Mouse (Mus musculus) inflammation-experienced regulatory T-cells, adult 6 months (primary cell): ENCODE results near the gene Arhgef10l. TPM values are rescaled to one million over a fixed set of nuclear protein-coding genes. Genes with fewer than 3 reads are reported as not detected.
"Not testable (repeated sequence)": the region's sequence is repeated elsewhere in the genome, so short reads cannot be mapped to it uniquely, and the experiment has no call there.

Experiments used
- ATAC-seq: one replicate; pipeline ENCODE4 v1.8.0; 2017
- polyA plus RNA-seq, 3 experiments: library from polyadenylated mRNA; unstranded; fragments of 100-300 nt; shearing (Covaris generic); gene quantifications; one replicate each; pipeline ENCODE4 v1.2.1; 2017

Arhgef10l gene
- polyA plus RNA-seq, 3 experiments from 2014 or later: 0.12 TPM; not detected in 2

DNA sequence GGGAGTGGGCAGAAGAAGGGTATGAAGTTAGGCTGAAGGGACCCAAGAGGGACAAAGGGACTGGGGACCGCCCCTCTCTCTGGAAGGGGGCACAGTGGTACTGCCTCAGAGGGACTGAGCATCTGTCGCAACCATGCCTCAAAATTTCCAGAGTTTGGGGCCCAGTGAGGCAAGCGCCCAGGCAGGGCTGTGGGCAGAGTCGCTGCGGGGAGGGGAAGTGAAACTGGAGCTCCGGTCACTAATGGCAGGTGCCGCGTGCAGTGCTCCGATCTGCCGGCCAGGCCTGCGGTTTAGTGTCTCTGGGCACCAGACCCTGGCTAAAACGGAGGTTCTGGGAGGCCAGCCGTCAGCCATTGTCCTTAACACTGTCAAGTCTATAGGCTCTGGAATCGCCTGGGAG is 99.0 kb downstream of the Arhgef10l start:
- no peak for ATAC-seq

DNA sequence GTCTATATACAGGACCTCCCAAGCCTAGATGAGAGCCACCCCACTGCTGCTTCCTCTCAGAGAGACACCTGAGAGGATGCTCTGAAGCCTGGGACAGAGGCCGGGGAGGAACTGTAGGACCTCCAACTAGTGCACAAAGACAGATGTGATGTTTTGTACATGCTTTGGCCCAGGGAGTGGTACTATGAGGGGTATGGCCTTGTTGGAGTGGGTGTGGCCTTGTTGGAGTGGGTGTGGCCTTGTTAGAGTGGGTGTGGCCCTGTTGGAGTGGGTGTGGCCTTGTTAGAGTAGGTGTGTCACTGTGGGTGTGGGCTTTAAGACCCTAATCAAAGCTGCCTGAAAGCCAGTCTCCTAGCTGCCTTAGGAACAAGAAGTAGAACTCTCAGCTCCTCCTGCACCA is 101.4 kb downstream of the Arhgef10l start:
- not testable (repeated sequence) for ATAC-seq

DNA sequence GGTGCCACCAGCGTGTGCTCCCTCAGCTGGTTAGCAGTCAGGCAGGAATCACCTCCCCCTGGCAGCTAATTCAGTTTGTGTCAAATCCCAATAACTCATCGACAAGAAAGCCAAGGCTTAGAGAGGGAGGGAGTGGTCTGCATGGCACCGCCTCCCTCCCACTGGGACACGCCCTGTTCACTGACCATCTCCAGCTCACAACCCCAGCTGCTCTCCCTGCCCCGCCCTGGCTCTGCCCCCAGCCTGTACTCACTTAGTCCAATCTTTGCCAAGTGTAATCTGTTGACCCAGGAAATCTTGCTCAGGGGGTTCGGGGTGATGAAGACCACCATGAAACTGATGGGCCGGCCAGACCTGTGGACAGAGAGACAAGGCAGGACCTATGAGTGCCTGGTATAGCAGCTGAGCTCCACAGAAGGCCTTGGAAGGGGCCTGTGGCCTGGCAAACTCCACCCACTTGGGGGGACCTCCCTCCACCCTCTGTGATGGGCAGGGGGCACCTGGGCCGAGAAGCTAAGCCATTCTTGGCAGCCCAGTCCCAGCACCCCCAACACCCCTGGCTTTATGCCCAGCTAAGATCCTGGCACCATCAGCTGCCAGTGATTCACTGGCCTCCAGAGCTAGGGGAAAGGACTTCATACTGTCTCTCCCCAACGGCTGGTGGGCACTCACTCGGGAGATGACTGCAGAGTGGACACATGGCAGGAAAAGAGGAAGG is 103.2 kb downstream of the Arhgef10l start:
- ATAC-seq: no peak

DNA sequence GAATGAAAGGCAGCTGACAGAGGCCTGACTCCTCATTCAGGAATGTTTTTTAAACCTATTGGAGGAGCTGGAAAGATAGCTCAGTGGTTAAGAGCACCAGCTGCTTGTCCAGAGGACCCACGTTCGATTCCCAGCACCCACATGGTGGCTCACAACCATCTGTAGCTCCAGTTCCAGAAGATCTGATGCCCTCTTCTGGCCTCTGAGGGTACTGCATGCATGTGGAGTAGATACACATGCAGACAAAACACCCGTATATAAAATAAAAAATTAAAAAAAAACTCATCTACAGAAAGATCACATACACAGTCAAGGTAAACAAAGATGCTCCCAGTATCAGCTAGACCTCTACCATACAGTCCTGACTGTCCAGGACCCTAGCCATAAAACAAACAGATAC is 104.1 kb downstream of the Arhgef10l start:
- no peak for ATAC-seq

DNA sequence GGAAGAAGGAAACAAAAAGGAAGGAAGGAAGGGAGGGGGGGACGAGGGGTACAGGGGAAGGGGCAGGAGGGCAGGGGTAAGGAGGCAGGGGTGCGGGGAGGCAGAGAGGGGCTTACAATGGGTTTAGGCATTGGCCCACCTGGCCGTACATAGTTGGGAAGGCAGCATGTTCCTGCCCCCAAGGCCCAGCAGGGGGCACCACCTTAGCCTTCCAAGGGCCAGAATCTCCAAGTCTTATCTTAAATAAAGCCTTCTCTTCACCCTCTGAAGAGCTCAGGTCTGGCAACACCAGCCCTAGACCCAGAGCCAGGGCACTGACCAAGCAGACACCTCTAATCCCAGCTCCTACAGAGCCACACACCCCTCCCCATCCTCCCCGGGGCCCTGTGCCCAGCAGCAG is 106.0 kb downstream of the Arhgef10l start:
- no peak for ATAC-seq

DNA sequence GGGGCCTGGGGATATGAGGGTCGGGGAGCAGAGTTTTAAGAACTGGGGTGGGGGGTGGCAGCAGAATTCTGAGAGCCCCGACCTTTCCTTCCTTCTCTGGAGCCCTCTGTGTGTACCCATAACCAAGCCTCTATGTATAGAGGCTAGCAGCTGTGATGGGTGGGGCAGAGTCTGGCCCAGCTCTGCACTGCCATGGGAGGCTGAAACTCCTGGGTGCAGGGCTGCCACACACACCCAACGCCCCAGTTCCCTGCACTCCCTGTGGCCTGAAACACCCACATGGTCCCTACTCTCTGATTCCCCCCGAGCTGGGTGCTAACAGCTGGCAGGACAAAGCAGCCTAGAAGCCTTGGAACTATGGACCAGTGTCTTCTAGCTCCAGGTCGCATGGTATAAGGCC is 107.6 kb downstream of the Arhgef10l start:
- ATAC-seq: no peak

DNA sequence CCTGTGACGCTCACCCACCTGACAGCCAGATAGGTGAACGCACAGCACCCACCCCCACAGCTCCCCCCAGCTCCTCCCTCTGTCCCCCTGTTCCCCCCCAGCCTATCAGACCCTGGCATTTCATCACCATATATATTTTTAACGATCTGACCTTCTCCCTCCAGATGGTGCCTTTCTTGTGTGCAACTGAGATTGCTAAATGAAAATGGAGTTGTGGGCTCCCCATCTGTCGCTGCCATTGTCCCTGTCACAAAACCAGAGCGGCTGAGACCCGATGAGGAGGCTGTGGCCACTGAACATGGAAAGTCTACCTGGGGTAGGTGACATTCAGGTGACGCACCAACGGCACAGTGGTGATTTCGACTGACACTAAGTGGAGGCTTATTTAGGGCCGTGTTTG is 109.3 kb downstream of the Arhgef10l start:
- no peak for ATAC-seq

DNA sequence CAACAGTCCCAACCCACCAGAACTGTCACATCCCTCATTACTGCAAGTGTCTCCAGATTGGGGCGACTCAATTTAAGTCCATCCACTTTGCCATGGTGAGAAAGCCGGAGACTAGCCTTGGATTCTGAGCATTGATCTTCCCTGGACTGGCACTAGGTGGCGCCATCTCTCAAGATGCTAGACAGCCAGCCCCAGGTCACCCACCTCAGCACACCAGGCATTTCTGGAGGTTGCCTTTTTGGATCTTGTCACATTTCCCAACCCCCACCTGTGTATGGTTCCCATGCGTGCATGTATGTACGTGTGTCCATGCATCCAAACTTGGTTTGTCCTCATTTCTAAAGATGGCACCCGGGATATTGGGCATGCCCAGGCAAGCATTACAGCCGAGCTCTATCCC is 110.5 kb downstream of the Arhgef10l start:
- ATAC-seq: no peak

DNA sequence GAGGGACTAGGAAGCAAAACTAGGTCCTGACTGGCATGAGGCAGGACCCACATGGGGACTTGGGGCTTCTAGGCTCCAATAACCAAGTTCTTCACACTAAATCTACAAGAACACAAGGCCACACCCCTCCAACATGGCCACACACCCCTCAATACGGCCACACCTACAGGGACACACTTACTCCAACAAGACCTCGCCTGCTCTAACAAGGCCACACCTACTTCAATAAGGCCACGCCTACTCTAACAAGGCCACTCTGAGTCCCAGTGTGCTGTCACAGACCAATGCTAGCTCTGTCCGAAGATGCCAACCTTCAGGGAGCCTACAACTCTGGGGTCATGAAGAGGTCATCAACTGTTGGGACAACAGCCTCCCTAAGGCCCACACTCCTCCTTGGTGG is 111.3 kb downstream of the Arhgef10l start:
- ATAC-seq: no peak

DNA sequence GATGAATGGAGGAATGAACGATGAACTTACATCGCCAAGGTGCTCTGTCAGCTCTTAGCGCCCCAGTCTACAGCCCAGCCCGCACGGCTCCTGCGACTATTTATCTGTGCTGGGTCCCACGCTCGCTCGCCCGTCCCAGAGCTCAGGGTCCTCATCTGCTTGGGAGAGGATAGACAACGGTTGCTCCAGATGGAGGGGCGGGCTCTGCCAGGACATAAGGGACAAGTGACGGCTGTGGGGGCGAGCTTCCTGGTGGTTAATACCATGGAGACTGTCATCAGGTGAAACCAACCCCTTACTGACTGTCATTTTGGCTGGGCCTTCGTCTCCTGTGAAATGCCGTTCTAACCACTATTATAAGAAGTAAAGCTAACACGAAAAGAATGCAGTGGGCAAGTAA is 114.0 kb downstream of the Arhgef10l start:
- no peak for ATAC-seq

DNA sequence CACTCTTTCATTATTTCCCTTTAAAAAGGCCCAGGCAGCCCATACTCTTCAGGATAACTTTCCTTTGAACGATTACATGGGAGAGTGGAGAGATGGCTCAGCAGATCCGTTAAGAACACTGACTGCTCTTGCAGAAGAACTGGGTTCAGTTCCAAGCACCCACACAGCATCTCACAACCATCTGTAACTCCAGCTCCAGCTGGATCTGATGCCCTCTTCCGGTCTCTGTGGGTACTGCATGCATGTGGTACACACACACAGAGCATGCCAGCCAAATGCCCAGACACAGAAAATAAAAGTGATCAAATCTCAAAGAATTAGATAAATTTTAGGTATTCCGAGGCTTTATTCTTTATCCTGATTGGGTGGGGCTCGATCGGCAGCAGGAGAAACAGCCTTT is 115.1 kb downstream of the Arhgef10l start:
- no peak for ATAC-seq

DNA sequence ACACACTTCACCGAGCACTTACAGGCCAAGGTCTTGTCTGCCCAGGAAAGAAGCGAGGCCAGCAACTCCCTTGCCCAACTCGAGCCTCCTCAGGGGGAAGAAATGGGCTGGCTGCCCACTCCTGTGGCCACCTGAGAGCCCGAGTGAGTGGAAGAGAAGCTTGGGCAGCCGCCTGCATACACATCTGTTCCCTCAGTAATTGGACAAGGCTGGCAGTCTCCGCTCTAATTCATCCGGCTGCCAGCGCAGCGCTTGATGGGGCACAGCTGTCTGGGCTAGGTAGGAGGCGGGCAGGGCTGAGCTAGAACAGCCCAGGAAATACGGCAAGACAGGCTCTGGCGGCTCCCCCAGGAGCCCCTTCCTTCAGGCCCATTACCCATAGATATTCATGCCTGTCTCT is 115.8 kb downstream of the Arhgef10l start:
- no peak for ATAC-seq

DNA sequence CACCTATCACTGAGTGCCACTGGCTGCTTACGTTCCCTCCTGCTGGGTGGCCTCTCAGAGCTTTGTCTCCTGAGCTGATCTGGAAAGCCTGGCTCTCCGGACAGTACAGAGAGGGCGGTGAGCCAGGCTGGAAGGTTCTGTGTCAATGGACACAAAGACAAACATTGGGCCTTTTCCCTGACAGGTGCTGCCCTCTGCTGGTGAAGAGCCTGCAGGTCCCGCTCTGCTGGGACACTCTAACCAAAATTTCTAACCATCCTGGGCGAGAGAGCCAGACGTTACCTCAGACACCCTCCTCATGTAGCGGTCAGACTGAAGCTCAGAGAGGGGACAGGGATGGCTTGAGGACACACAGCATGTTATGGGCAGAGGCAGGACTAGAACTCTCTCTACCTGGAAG is 118.3 kb downstream of the Arhgef10l start:
- ATAC-seq: no peak

DNA sequence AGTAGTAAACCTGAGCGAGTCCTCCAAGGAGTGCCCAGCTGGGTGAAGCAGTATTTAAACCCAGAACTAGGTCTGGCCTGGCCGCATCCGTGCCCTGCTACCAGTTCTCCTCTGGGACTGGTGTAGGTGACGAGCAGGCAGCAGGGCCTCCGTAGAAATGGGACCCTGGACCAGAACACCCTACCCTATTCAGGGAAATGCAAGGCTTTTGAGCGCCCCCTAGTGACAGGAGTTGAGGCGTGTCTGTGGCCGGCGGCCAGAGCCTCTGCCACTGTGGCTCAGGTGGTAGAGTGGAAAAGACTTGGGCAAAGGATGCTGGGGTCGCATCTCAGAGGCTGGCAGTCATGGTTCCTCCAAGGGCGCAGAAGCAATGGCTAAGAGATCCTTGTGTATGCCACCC is 126.7 kb downstream of the Arhgef10l start:
- no peak for ATAC-seq

DNA sequence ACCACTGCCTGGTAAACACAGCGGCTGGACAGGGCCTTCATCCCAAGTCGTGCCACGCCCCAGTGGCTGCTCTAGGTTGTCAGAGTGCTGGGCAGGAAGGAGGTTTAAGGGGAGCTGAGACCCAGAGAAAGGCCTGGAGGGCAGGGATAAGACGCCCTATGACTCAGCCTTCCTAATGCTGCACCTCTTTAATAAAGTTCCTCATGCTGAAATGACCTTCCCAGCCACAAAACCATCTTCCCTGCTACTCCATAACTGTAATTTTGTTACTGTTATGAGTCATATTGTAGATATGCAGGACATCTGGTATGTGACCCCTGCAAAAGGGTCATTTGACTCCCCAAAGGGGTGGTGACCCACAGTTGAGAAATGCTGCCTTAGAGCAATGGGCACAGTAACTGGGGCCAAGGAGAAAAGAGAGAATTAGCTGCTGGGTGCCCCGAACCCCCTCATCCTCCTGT is 128.2 kb downstream of the Arhgef10l start:
- ATAC-seq: no peak

DNA sequence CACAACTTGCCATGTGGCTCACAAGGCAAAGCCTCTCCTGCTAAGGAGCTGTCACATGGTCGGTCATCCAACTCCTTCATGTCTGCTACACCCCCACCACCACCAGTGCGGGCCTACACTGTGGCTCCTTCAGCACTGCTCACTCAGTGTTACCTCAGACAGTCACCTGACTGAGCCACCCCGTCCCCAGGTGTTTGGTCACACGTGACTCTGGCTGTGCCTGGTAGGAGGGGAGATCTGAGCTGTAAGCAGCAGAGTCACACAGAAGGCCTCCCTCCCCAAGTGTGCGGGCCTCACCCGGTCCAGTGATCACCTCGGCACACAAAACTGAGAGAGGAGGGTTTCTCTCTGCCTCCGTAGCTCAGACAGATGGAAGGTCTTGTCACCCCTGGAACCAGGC is 130.5 kb downstream of the Arhgef10l start:
- ATAC-seq: no peak

DNA sequence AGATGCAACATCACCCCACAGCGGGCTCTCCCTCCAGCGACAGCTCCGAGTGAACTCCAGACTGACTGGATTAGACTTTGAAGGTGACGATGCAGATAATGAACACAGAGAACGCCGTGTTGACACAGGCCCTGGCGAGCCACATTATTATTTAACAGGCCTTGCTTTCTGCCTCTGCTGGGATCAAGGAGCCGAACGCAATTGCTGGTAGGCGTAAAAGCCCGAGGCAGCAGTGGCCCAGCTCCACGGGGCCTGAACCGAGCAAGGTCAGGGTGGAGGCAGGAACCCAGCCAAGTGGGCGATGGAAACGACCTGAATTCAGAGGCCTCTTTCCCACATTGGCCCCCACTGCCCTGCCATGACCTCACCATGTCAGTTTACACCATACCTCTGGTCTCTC is 133.5 kb downstream of the Arhgef10l start:
- ATAC-seq: no peak

DNA sequence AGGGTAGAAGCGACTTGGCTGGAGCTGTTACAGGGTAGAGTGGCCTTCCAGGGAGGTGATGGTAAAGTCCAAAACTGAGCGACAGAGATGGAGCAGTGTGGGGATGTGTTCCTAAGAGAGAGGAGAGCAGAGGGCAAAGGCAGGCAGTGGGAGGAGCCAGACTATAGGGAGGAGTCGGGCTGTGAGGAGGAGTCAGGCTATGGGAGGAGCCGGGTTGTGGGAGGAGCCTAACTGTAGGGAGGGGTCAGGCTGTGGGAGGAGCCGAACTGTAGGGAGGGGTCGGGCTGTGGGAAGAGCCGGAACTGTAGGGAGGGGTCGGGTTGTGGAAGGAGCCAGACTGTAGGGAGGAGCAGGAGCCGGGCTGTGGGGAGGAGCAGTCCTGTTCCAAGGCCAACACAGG is 134.8 kb downstream of the Arhgef10l start:
- no peak for ATAC-seq

DNA sequence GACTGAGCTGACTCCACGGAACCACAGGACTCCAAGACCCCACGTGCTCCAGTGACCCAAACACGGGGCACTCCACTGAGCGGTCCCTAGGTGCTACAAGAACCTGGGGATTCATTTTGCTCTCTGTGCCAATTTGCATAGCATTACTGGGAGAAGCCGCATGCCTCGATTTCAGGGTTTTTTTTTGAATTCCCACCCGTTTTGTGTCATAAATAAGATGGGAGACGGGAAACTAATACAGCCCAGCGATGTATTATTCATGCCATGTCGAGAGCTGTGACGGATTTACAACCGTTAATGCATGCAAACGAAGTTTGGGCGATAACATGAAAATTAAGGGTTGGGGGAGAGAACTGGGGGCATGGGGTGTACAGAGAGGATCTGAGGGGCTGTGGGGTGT is 136.1 kb downstream of the Arhgef10l start:
- no peak for ATAC-seq

DNA sequence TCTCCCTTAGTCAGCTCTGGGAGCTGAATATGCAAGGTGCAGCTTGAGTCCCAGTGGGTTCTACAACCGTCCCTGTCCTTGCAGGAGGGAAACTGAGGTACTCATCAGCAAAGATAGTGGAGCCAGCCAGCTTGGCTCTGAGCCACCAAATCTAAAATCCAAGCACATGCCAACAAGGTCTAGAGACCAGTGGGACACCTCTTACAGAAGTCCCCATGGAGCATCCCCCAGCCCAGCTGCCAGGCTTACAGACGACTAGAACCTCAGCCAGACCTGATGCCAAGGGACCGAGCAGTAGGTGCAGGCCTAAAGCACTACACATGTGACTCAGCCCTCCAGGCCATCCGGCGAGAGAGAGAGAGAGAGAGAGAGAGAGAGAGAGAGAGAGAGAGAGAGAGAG is 137.4 kb downstream of the Arhgef10l start:
- no peak for ATAC-seq

DNA sequence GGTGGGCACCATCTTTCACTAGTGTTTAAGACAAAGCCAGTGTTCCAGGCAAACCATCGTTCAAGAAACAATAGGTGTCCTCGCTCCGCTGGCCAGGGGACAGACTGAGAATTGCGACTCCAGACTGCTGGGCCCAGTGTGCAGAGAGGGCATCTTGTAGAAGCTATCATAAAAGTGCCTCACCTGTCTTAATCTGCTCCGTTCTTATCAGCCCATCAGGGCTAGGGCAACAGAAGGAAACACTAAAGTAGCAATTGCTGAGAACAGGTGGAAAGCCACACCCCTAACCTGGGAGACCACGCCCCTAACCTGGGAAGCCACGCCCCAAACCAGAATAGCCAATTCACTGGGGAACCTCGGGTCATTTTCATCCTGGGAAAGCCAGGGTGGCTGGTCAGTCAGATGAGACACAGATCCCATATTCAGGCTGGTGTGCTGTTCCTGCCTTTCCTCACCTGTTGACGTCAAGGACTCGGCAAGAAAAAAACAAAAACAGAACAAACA is 140.1 kb downstream of the Arhgef10l start:
- no peak for ATAC-seq

DNA sequence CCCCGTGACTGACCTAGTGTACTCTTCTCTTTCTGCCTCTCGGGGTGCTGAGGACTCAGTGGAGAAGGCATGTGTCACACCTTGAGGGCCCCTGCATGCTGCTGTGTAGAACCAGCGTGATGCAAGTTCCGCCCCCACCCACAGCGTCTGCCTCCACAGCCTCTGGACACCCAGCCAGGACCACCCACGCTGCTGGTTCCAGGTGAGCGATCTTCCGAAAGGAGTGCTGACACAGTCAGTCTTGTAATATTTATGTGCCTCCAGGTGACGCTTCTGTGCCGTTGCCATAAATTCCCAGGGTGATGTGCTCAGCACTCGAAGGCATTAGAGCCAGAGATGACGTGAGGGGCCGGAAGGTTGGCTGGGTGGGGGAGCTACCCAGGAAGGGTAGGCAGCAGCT is 140.9 kb downstream of the Arhgef10l start:
- ATAC-seq: no peak

DNA sequence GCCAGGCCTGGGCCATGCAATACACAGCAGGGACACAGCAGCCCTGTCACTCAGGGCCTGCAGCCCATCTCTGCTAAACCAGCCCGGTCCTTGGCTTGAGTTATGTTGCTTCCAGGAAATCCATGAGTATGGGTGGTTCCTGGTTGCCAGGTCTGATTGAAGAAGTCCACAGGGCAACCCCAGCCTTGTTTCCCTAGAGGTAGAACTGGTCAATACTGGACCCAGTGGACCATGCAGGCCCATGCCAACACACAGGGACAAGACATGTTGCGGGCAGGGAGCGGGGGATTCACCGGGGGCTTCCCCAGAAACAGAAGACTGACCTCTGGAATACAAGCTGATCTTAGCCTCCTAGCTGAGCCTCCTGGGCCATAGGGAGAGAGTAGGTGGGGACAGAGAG is 142.9 kb downstream of the Arhgef10l start:
- ATAC-seq: no peak

DNA sequence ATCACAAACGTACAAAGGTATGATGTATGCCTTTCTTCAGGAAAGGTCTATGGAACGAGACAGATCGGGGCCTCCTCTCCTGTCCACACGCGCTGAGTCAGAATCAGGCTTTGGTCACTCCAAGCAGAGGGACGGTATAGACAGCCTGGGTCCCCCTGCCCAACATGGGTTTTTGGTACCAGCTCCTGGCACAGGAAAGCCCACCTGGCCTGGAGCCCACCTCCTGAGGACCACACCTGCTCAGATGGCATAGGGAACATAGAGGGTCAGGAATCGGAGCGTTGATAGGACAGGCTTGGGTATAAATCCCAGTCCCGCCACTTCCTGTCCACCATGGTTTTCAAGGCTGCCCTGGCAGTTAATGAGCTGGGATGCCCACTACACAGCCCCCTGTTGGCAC is 145.1 kb downstream of the Arhgef10l start:
- ATAC-seq: no peak

DNA sequence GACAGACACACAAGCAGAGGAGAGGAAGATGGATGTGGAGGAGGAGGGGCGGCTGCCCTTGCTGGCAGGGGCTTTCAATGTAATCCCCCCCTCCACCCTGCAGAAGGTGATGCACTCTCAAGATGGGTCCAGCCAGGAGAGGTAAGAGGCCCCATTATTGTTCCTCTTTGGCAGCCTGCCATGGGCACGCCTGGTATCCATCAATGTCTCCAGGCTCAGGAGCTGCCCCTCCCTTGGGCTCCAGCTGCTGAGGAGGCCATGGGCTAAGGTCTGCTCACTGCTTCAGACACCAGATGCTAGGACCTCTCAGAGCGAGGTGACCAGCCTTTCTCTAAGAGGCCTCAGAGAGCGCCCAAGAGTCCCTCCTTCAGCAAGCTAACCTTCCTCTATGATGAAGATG is 152.0 kb downstream of the Arhgef10l start:
- ATAC-seq: no peak
